Mouse (Mus musculus): ENCODE results near the gene Myo1e. TPM values are rescaled to one million over a fixed set of nuclear protein-coding genes. Genes with fewer than 3 reads are reported as not detected.

The Myo1e gene
- total and polyA plus RNA-seq, 3 experiments, result 0.14 to 0.49 TPM; not detected in 1

- H3K4me1 ChIP-seq (ENCODE audit: insufficient read depth, low read depth, low read length), result no peaks in the 10 kb centered on the region
- no peaks in the 10 kb centered on the region for H3K36me3 ChIP-seq (replicated peaks)
- ATAC-seq (ENCODE audit: extremely low read depth, insufficient number of reproducible peaks, low FRiP score, poor library complexity, severe bottlenecking) (no peak), DNase-seq (ENCODE audit: low spot score) (no peak)
- H3K9me3 ChIP-seq (replicated peaks), result no peaks in the 10 kb centered on the region
- peaks cover 2% of the 10 kb centered on the region; the same call in 1 of the 2 replicates for H3K27me3 ChIP-seq (ENCODE audit: insufficient read depth, low read length)
- TF ChIP-seq CTCF (IDR thresholded peaks at IDR 0.05; ENCODE audit: low read depth, low read length) (no peak), GATA2 (IDR thresholded peaks at IDR 0.05; ENCODE audit: borderline replicate concordance, low read depth, low read length) (no peak), POLR2AphosphoS5 (IDR thresholded peaks at IDR 0.05; ENCODE audit: insufficient replicate concordance, low read depth, low read length) (no peak), GATA1 (IDR thresholded peaks at IDR 0.05; ENCODE audit: borderline replicate concordance, low read length) (no peak), TAL1 (conservative IDR thresholded peaks at IDR 0.05; ENCODE audit: low read depth, low read length) (no peak)
- H3K4me3 ChIP-seq (ENCODE audit: low read depth, low read length), result no peak overlapping the region
Measured at GRCm38 (mm10) chr9:70181719-70182118, 25.4 kb upstream of the Myo1e start.

GRCm38 (mm10) chr9:70182639-70183038, 24.5 kb upstream of the Myo1e start:
- Histone ChIP-seq H3K4me3 (ENCODE audit: low read depth, low read length) (no peak overlapping the region), H3K9me3 (replicated peaks) (no peaks in the 10 kb centered on the region), H3K4me1 (ENCODE audit: insufficient read depth, low read depth, low read length) (no peaks in the 10 kb centered on the region), H3K36me3 (replicated peaks) (no peaks in the 10 kb centered on the region), H3K27me3 (ENCODE audit: insufficient read depth, low read length) (peaks cover 2% of the 10 kb centered on the region; the same call in 1 of the 2 replicates)
- DNase-seq (ENCODE audit: low spot score), result no peak
- ATAC-seq (ENCODE audit: extremely low read depth, insufficient number of reproducible peaks, low FRiP score, poor library complexity, severe bottlenecking), result no peak
- TF ChIP-seq POLR2AphosphoS5 (IDR thresholded peaks at IDR 0.05; ENCODE audit: insufficient replicate concordance, low read depth, low read length) (no peak), CTCF (IDR thresholded peaks at IDR 0.05; ENCODE audit: low read depth, low read length) (no peak)

GRCm38 (mm10) chr9:70192336-70192735, 14.8 kb upstream of the Myo1e start:
- Histone ChIP-seq H3K4me3 (ENCODE audit: low read depth, low read length) (no peak overlapping the region), H3K9me3 (replicated peaks) (no peaks in the 10 kb centered on the region), H3K4me1 (ENCODE audit: insufficient read depth, low read depth, low read length) (no peaks in the 10 kb centered on the region), H3K27me3 (ENCODE audit: insufficient read depth, low read length) (0 out of 2 replicates have a peak, but pooled peaks cover 2% of the 10 kb centered on the region), H3K36me3 (replicated peaks) (no peaks in the 10 kb centered on the region)
- no peak for ATAC-seq (ENCODE audit: extremely low read depth, insufficient number of reproducible peaks, low FRiP score, poor library complexity, severe bottlenecking)
- TF ChIP-seq POLR2AphosphoS5 (IDR thresholded peaks at IDR 0.05; ENCODE audit: insufficient replicate concordance, low read depth, low read length) (no peak), CTCF (IDR thresholded peaks at IDR 0.05; ENCODE audit: low read depth, low read length) (no peak), TAL1 (conservative IDR thresholded peaks at IDR 0.05; ENCODE audit: low read depth, low read length) (no peak), GATA1 (IDR thresholded peaks at IDR 0.05; ENCODE audit: borderline replicate concordance, low read length) (no peak)
- DNase-seq (ENCODE audit: low spot score), result no peak

- DNase-seq (ENCODE audit: low spot score) (no peak), ATAC-seq (ENCODE audit: extremely low read depth, insufficient number of reproducible peaks, low FRiP score, poor library complexity, severe bottlenecking) (no peak)
- 0 out of 2 replicates have a peak, but pooled peaks cover 2% of the 10 kb centered on the region for H3K27me3 ChIP-seq (ENCODE audit: insufficient read depth, low read length)
- TF ChIP-seq GATA1 (IDR thresholded peaks at IDR 0.05; ENCODE audit: borderline replicate concordance, low read length) (no peak), TAL1 (conservative IDR thresholded peaks at IDR 0.05; ENCODE audit: low read depth, low read length) (no peak), GATA2 (IDR thresholded peaks at IDR 0.05; ENCODE audit: borderline replicate concordance, low read depth, low read length) (no peak), POLR2AphosphoS5 (IDR thresholded peaks at IDR 0.05; ENCODE audit: insufficient replicate concordance, low read depth, low read length) (no peak), CTCF (IDR thresholded peaks at IDR 0.05; ENCODE audit: low read depth, low read length) (no peak)
- H3K4me3 ChIP-seq (ENCODE audit: low read depth, low read length), result no peak overlapping the region
- no peaks in the 10 kb centered on the region for H3K36me3 ChIP-seq (replicated peaks)
- no peaks in the 10 kb centered on the region for H3K4me1 ChIP-seq (ENCODE audit: insufficient read depth, low read depth, low read length)
- no peaks in the 10 kb centered on the region for H3K9me3 ChIP-seq (replicated peaks)
Measured at GRCm38 (mm10) chr9:70194622-70195021, 12.5 kb upstream of the Myo1e start.

- TF ChIP-seq CTCF (IDR thresholded peaks at IDR 0.05; ENCODE audit: low read depth, low read length), result no peak
- no peak for TF ChIP-seq TAL1 (conservative IDR thresholded peaks at IDR 0.05; ENCODE audit: low read depth, low read length)
- TF ChIP-seq POLR2AphosphoS5 (IDR thresholded peaks at IDR 0.05; ENCODE audit: insufficient replicate concordance, low read depth, low read length), result no peak
- TF ChIP-seq GATA2 (IDR thresholded peaks at IDR 0.05; ENCODE audit: borderline replicate concordance, low read depth, low read length), result no peak
- TF ChIP-seq GATA1 (IDR thresholded peaks at IDR 0.05; ENCODE audit: borderline replicate concordance, low read length), result no peak
- Histone ChIP-seq H3K27me3 (ENCODE audit: insufficient read depth, low read length) (no peaks in the 10 kb centered on the region), H3K9me3 (replicated peaks) (no peaks in the 10 kb centered on the region), H3K4me1 (ENCODE audit: insufficient read depth, low read depth, low read length) (no peaks in the 10 kb centered on the region), H3K36me3 (replicated peaks) (no peaks in the 10 kb centered on the region), H3K4me3 (ENCODE audit: low read depth, low read length) (no peak overlapping the region)
- DNase-seq (ENCODE audit: low spot score) (no peak), ATAC-seq (ENCODE audit: extremely low read depth, insufficient number of reproducible peaks, low FRiP score, poor library complexity, severe bottlenecking) (no peak)
Measured at GRCm38 (mm10) chr9:70196956-70197659, 10.0 kb upstream of the Myo1e start.

GRCm38 (mm10) chr9:70197992-70198391, 9.2 kb upstream of the Myo1e start:
- Histone ChIP-seq H3K9me3 (replicated peaks) (no peaks in the 10 kb centered on the region), H3K4me1 (ENCODE audit: insufficient read depth, low read depth, low read length) (no peaks in the 10 kb centered on the region), H3K36me3 (replicated peaks) (no peaks in the 10 kb centered on the region), H3K27me3 (ENCODE audit: insufficient read depth, low read length) (no peaks in the 10 kb centered on the region), H3K4me3 (ENCODE audit: low read depth, low read length) (no peak overlapping the region)
- TF ChIP-seq GATA1 (IDR thresholded peaks at IDR 0.05; ENCODE audit: borderline replicate concordance, low read length) (no peak), GATA2 (IDR thresholded peaks at IDR 0.05; ENCODE audit: borderline replicate concordance, low read depth, low read length) (no peak), TAL1 (conservative IDR thresholded peaks at IDR 0.05; ENCODE audit: low read depth, low read length) (no peak), CTCF (IDR thresholded peaks at IDR 0.05; ENCODE audit: low read depth, low read length) (no peak), POLR2AphosphoS5 (IDR thresholded peaks at IDR 0.05; ENCODE audit: insufficient replicate concordance, low read depth, low read length) (no peak)
- no peak for ATAC-seq (ENCODE audit: extremely low read depth, insufficient number of reproducible peaks, low FRiP score, poor library complexity, severe bottlenecking)
- DNase-seq (ENCODE audit: low spot score), result no peak

Data from G1E (cell line).